Mouse (Mus musculus) limb, embryonic 15.5 days (tissue): Measurements from ENCODE around the gene Rasgrf1. TPM values are rescaled to one million over a fixed set of nuclear protein-coding genes. Genes with fewer than 3 reads are reported as not detected.

ENCODE experiments used
- ATAC-seq: fragments of 200-750 bp; cut with Nextera tagmentation; 2 replicates; pipeline ENCODE4 v1.8.0; 2017; ENCODE audit warnings: low read depth, moderate TSS enrichment; ENCODE audit not compliant: insufficient number of reproducible peaks, low FRiP score, low TSS enrichment
- H3K27ac ChIP-seq: fragments of 300-500 bp; sonication (generic); 2 replicates; pipeline ENCODE4 v1.5.1; 2015; ENCODE audit warnings: moderate library complexity, mild to moderate bottlenecking, inconsistent platforms
- H3K27me3 ChIP-seq: fragments of 300-500 bp; sonication (generic); 2 replicates; pipeline ENCODE4 v1.6.1; 2015; ENCODE audit warnings: inconsistent platforms
- H3K36me3 ChIP-seq: fragments of 300-500 bp; sonication (generic); 2 replicates; pipeline ENCODE4 v1.6.1; 2015; ENCODE audit warnings: inconsistent platforms
- H3K4me1 ChIP-seq: fragments of 300-500 bp; sonication (generic); 2 replicates; pipeline ENCODE4 v1.6.1; 2015; ENCODE audit warnings: inconsistent platforms
- H3K4me2 ChIP-seq: fragments of 300-500 bp; sonication (generic); 2 replicates; pipeline ENCODE4 v1.6.1; 2015; ENCODE audit warnings: mild to moderate bottlenecking, inconsistent platforms
- H3K4me3 ChIP-seq: fragments of 300-500 bp; sonication (generic); 2 replicates; pipeline ENCODE4 v1.5.1; 2015; ENCODE audit warnings: mild to moderate bottlenecking, inconsistent platforms
- H3K9ac ChIP-seq: fragments of 300-500 bp; sonication (generic); 2 replicates; pipeline ENCODE4 v1.6.1; 2015; ENCODE audit warnings: inconsistent platforms
- H3K9me3 ChIP-seq: fragments of 300-500 bp; sonication (generic); 2 replicates; pipeline ENCODE4 v1.6.1; 2016; ENCODE audit warnings: inconsistent platforms
- WGBS: fragments of 180-500 bp; shearing (Covaris S2); methylation state at CpG from one replicate; pipeline ENCODE4 v1.1.7; 2015; 5-methylcytosine and 5-hydroxymethylcytosine counted together
- polyA plus RNA-seq: library from polyadenylated mRNA; unstranded; fragments of >200 nt; fragmentation: Nextera tagmentation; extraction: Ambion mirVana; gene quantifications from 2 replicates; pipeline ENCODE4 v1.2.1, GENCODE M21; 2015

The Rasgrf1 gene
- polyA plus RNA-seq, 1 experiment from 2014 or later, result 0.58 TPM

DNA sequence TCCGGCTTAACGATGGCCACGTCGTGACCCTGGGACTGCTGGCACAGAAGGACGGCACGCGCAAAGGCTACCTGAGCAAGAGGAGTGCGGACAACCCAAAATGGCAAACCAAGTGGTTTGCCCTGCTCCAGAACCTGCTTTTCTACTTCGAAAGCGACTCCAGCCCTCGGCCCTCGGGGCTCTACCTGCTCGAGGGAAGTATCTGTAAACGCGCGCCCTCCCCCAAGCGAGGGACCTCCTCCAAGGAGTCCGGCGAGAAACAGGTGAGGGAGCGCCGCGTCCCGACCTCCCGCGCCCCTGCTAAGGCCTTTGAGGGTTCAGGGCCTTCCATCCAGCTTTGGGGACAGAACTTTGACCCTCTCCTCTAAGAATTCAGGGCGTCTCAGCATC is 298 bp downstream of the Rasgrf1 start:
- Histone ChIP-seq H3K27me3 (peaks cover 93% of the 10 kb centered on the region), H3K9me3 (no peaks in the 10 kb centered on the region), H3K27ac (no peak overlapping the region), H3K4me2 (peak overlapping the region; percentile 97), H3K9ac (no peak overlapping the region), H3K36me3 (no peaks in the 10 kb centered on the region), H3K4me3 (peak overlapping the region; percentile 50), H3K4me1 (peaks cover 30% of the 10 kb centered on the region)
- ATAC-seq, result no peak
- under 1% methylated on average over 26 of the region's 26 CpGs for WGBS

DNA sequence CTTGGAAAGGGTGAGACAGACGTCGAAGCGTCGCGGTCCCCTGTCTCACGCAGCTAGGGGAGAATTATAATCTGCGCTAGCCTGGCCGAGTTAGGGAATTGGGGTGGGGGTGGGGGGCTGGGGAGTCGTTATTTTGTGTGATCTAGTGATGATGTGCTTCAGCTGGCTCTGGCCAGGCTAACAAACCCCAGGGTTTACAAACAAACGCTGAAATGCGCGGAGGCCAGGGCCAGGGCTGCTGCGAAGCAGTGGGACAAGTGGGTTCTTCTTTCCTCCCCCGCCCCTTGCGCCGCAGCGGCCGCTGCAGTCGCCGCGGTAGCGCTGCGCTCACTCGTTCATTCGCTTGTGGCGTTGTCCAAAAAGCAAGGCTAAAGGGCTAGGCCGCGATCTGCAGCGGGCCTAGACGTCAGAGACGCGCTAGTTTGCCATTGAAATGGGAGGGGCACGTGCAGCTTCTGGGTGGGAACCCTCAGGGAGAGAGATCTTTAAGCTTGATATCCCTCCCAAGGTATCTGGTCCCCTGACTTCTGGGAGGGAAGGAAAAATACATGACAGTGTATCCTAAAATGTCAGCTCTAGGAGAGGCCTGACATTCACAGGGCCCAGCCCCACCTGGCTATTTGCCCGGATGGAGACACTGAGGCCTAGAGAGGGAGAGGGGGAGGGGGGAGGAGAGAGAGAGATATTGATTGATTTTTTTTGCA is 1.2 kb downstream of the Rasgrf1 start:
- Histone ChIP-seq H3K4me3 (peak overlapping the region; percentile 50), H3K9me3 (no peaks in the 10 kb centered on the region), H3K27ac (no peak overlapping the region), H3K9ac (no peak overlapping the region), H3K36me3 (no peaks in the 10 kb centered on the region), H3K4me1 (peaks cover 30% of the 10 kb centered on the region), H3K27me3 (peaks cover 92% of the 10 kb centered on the region), H3K4me2 (peak overlapping the region; percentile 30)
- 2% methylated on average over 34 of the region's 34 CpGs for WGBS
- no peak for ATAC-seq

DNA sequence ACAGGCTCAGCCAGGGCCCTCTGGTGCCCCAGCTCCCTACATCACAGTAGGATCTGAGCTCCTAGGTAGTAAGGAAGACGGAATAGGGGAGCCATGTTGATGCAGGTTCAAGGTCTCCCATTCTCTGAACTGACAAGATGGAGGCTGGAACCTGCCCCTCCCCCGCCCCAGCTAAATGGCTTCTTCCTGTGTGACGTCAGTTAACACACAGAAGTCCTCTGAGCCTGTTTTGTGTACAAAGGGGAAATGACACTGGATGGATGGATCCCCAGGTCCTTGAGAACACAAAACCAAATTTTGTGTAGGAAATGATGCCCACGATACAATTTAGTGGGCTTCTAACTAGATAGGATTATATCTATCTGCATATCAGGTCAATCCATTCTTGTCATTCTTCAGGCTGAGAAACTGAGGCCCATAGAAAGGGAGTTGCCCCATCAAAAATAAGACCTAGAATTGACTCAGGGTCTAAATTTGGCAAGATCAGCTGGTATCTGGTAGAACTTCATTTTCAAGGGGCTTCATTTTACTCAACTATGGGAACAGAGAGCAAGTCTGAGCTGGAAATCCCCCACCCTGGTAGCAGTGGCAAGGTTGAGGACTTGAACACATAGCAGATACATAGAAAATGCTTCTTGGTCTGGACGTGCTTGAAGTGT is 2.3 kb downstream of the Rasgrf1 start:
- Histone ChIP-seq H3K4me1 (peaks cover 27% of the 10 kb centered on the region), H3K9ac (no peak overlapping the region), H3K4me3 (no peak overlapping the region), H3K36me3 (no peaks in the 10 kb centered on the region), H3K9me3 (no peaks in the 10 kb centered on the region), H3K4me2 (no peak overlapping the region), H3K27ac (no peak overlapping the region), H3K27me3 (peaks cover 83% of the 10 kb centered on the region)
- ATAC-seq, result no peak
- WGBS, result 67% methylated on average over 5 of the region's 5 CpGs

DNA sequence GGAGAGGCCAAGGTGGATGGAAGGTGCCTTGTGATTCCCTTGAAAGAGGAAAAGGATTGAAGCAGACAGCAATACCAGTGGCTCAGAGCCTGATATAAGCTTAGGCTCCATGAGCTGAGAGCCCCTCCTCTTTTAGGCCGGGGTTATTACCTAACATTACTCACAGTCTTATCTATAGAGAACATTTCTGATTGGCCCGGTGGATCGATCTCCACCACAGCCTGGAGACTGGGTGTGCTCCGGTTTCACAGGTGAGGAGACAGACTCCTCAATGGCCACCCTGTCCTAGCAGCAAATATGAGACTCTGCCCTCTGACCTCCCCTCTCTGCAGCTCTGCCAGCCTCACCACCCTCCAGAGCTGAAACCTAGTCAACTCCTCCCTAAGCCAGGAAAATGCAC is 3.4 kb downstream of the Rasgrf1 start:
- Histone ChIP-seq H3K27ac (no peak overlapping the region), H3K36me3 (no peaks in the 10 kb centered on the region), H3K9ac (no peak overlapping the region), H3K4me1 (peaks cover 27% of the 10 kb centered on the region), H3K9me3 (no peaks in the 10 kb centered on the region), H3K27me3 (peaks cover 72% of the 10 kb centered on the region), H3K4me2 (no peak overlapping the region), H3K4me3 (no peak overlapping the region)
- no peak for ATAC-seq
- 67% methylated on average over 4 of the region's 4 CpGs for WGBS

DNA sequence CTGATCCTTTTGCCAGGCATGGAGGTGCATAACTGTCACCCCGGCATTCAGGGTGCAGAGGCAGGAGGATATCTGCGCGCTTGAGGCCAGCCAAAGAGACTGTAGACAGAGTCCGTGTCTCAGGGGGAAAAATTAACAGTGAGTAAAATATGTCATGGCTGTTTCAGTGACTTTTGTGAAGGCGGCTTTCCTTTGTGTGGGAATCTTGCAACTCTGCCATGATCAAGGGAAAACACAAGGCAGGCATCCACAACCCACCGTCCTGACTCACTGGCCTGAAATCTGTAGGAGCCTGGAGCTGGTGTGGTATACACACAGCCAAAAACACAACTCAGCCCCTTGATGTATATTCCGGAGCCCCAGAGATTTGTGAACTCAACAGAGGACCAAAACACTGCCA is 6.8 kb downstream of the Rasgrf1 start:
- no peak overlapping the region for H3K27ac ChIP-seq
- WGBS, result 95% methylated on average over 7 of the region's 7 CpGs
- H3K36me3 ChIP-seq, result no peaks in the 10 kb centered on the region
- no peaks in the 10 kb centered on the region for H3K9me3 ChIP-seq
- H3K9ac ChIP-seq, result no peak overlapping the region
- ATAC-seq, result no peak
- peaks cover 44% of the 10 kb centered on the region for H3K27me3 ChIP-seq
- H3K4me3 ChIP-seq, result no peak overlapping the region
- no peaks in the 10 kb centered on the region for H3K4me1 ChIP-seq
- H3K4me2 ChIP-seq, result no peak overlapping the region

DNA sequence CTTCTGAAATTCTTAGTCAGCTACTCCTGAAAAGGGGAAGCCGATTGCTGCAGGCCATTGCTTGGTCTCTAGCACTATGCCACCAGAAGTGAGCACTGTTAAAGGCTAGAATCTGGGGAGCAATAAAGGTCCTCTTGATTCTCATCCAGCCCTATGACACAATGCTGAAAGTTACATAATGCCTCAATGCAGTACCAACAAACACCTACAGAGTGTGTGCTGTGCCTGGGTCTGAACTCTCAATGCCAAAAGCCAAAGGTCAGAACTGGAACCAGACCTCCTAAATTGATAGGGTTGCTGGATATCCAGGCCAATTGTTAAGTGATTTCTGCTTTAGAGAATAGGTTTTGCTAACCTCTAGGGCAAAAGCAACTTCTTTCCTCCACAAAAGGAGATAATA is 7.7 kb downstream of the Rasgrf1 start:
- 73% methylated on average over 1 of the region's 1 CpGs for WGBS
- Histone ChIP-seq H3K4me3 (no peak overlapping the region), H3K36me3 (no peaks in the 10 kb centered on the region), H3K9ac (no peak overlapping the region), H3K27me3 (peaks cover 34% of the 10 kb centered on the region), H3K9me3 (no peaks in the 10 kb centered on the region), H3K27ac (no peak overlapping the region), H3K4me1 (no peaks in the 10 kb centered on the region), H3K4me2 (no peak overlapping the region)
- no peak for ATAC-seq

DNA sequence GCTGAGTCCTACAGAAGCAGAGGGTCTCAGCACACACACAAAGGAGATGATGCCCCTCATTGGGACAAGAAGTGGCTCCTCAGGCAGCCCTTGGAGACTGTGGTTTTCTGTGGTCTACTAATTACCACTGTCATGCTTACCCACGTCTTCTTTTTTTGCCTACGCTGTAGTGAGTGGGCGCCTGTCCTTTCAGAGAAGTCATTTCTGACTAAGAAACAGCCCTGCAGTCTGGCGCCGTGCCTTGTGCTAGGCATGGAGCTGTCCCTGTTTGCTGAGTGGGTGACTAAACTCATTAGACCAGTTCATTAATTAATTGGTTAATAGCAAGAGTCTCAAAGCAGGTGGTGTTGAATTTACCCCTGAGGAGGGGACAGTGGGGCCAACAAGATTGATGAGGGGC is 9.1 kb downstream of the Rasgrf1 start:
- ATAC-seq, result no peak
- no peak overlapping the region for H3K4me2 ChIP-seq
- H3K4me3 ChIP-seq, result no peak overlapping the region
- no peaks in the 10 kb centered on the region for H3K9me3 ChIP-seq
- no peaks in the 10 kb centered on the region for H3K4me1 ChIP-seq
- no peaks in the 10 kb centered on the region for H3K36me3 ChIP-seq
- H3K9ac ChIP-seq, result no peak overlapping the region
- peaks cover 21% of the 10 kb centered on the region for H3K27me3 ChIP-seq
- H3K27ac ChIP-seq, result no peak overlapping the region
- 73% methylated on average over 5 of the region's 5 CpGs for whole genome bisulfite sequencing

DNA sequence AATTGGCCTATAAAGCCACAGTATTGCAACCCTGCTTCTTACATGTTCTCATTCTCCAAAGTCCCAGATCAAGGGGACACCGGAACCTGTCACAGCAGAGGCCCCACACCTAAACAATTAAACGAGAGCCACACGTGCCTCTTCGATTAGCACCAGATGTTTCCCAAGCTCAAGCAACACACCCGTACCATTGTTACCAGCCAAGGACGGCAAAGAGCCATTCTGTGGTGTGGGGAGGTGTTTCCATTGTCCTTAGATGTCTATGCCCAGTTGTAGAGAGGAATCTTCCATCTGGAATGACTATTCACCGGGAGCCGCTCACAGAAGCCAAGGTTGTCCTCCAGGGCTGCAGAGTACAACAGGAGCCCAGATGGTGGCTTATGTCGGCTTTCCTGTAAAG is 11.4 kb downstream of the Rasgrf1 start:
- ATAC-seq, result no peak
- no peak overlapping the region for H3K4me2 ChIP-seq
- H3K27me3 ChIP-seq, result peaks cover 6% of the 10 kb centered on the region; the same call in 1 of the 2 replicates
- H3K9ac ChIP-seq, result no peak overlapping the region
- H3K27ac ChIP-seq, result no peak overlapping the region
- H3K36me3 ChIP-seq, result no peaks in the 10 kb centered on the region
- H3K4me1 ChIP-seq, result no peaks in the 10 kb centered on the region
- WGBS, result 26% methylated on average over 9 of the region's 9 CpGs
- H3K9me3 ChIP-seq, result no peaks in the 10 kb centered on the region
- H3K4me3 ChIP-seq, result no peak overlapping the region

DNA sequence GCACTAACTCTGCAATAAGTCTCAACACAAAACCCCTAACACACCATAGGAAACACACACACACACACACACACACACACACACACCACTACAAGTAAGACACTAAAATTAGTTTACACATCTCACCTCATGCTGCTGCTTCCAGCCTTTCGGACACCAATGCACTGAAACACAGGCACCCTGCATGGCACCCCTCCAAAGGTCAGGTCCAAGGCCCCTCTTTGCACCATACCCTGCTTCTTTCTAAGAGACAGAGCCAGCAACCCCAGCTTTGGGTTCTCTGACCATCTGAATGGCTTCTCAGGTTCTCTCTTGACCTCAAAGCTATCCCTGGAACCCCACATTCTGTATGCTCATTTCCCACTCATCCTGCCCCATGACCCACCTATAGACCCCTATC is 13.0 kb downstream of the Rasgrf1 start:
- Histone ChIP-seq H3K27me3 (peaks cover 6% of the 10 kb centered on the region; the same call in 1 of the 2 replicates), H3K4me1 (no peaks in the 10 kb centered on the region), H3K4me2 (no peak overlapping the region), H3K27ac (no peak overlapping the region), H3K9ac (no peak overlapping the region), H3K36me3 (no peaks in the 10 kb centered on the region), H3K9me3 (no peaks in the 10 kb centered on the region), H3K4me3 (no peak overlapping the region)
- 91% methylated on average over 1 of the region's 1 CpGs for WGBS
- no peak for ATAC-seq

DNA sequence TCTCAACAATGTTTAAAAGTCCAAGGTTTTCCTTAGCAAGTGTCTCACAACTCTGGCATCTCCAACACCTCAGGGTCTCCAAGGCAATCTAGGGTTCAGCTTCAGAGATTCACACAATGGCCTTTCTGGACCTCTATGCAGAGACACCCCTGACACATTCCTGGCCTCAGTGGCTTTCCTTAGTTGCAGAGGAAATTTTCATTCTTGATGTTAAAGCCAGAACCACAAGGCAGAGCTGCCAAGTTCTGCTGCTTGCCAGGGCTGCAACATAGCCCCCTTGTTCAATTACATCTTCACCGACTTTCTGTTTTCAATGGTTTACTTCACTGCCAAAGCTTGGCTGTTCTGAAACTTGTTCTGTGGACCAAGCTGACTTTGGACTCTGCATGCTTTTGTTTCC is 15.1 kb downstream of the Rasgrf1 start:
- no peak for ATAC-seq
- Histone ChIP-seq H3K36me3 (no peaks in the 10 kb centered on the region), H3K27ac (no peak overlapping the region), H3K9ac (no peak overlapping the region), H3K4me2 (no peak overlapping the region), H3K4me1 (no peaks in the 10 kb centered on the region), H3K27me3 (no peaks in the 10 kb centered on the region; the same call in 1 of the 2 replicates), H3K4me3 (no peak overlapping the region), H3K9me3 (no peaks in the 10 kb centered on the region)
- WGBS, result 73% methylated on average over 1 of the region's 1 CpGs

DNA sequence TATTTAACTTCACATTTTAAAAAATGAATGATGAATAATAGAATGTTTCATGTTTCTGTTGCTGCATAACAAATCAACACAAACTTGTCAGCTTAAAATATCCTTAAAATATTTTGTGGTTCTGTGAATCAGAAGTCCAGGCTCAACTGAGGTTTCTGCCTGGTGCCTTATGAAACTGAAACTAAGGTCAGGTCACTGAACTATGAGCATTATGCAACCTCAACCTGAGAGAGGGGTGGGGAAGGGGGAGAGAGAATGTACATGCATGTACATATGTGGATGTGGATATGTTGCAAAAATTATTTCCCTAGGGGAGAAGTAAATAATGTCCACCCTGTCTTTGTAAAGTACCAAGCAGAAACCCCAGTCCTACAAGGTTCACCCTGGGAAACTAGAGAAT is 18.8 kb downstream of the Rasgrf1 start:
- no peaks in the 10 kb centered on the region for H3K4me1 ChIP-seq

DNA sequence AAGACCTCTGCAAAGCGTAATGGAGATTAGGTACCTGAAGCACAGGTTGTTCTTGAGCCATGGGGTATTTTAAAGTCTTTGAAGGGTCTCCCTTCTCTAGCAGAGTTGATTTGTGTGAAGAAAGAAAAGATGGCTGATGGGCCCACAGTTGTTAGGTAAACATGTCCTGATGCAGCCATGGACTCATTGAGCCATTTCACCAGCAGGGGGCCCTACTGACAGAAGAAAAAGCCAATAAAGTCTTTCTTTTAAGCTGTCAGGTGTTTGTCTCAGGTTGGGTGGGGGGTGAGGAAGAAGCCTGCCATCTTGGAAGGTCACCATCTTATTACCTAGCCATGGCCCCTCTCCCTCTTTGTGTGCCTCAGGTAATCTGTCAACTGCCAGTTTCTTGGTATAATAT is 30.7 kb downstream of the Rasgrf1 start:
- Histone ChIP-seq H3K4me2 (no peak overlapping the region), H3K4me1 (no peaks in the 10 kb centered on the region), H3K9me3 (no peaks in the 10 kb centered on the region), H3K27me3 (no peaks in the 10 kb centered on the region), H3K27ac (no peak overlapping the region), H3K4me3 (no peak overlapping the region), H3K9ac (no peak overlapping the region), H3K36me3 (no peaks in the 10 kb centered on the region)
- ATAC-seq, result no peak
- WGBS, result 58% methylated on average over 1 of the region's 1 CpGs

More for the DNA sequence above, 18.8 kb downstream of the Rasgrf1 start:
- Histone ChIP-seq H3K9me3 (no peaks in the 10 kb centered on the region), H3K4me2 (no peak overlapping the region), H3K27me3 (no peaks in the 10 kb centered on the region), H3K27ac (no peak overlapping the region), H3K36me3 (no peaks in the 10 kb centered on the region), H3K4me3 (no peak overlapping the region), H3K9ac (no peak overlapping the region)
- no peak for ATAC-seq
